Mouse (Mus musculus) CH12.LX (cell line): ENCODE measurements around the gene Nup133.

ENCODE experiments used
- CHD2 ChIP-seq: IDR thresholded peaks from 2 replicates; pipeline ENCODE4 v1.6.1; 2011; ENCODE audit warnings: low read length, improper control_type of control experiment
- CTCF ChIP-seq, 2 experiments: IDR thresholded peaks in 1 of 2; conservative IDR thresholded peaks in 1 of 2; 2 replicates each; pipeline ENCODE4 v1.5.1; 2011 to 2012; ENCODE audit warnings: low read depth in 2 of 2, low read length in 2 of 2, improper control_type of control experiment in 1 of 2, inconsistent platforms in 1 of 2, mild to moderate bottlenecking in 1 of 2, moderate library complexity in 1 of 2
- HCFC1 ChIP-seq: IDR thresholded peaks from 2 replicates; pipeline ENCODE4 v1.6.1; 2012; ENCODE audit warnings: low read depth, mild to moderate bottlenecking, inconsistent platforms, low read length, improper control_type of control experiment
- MAX ChIP-seq: IDR thresholded peaks from 2 replicates; pipeline ENCODE4 v1.6.1; 2011; ENCODE audit warnings: low read length, improper control_type of control experiment
- NRF1 ChIP-seq: IDR thresholded peaks from 2 replicates; pipeline ENCODE4 v1.6.1; 2014; ENCODE audit warnings: low read depth, mild to moderate bottlenecking, inconsistent platforms, low read length, improper control_type of control experiment, moderate library complexity
- PAX5 ChIP-seq: IDR thresholded peaks from 2 replicates; pipeline ENCODE4 v1.6.1; 2012; ENCODE audit warnings: low read length, inconsistent platforms, mixed read lengths
- POLR2A ChIP-seq: IDR thresholded peaks from 2 replicates; pipeline ENCODE4 v1.6.1; 2011; ENCODE audit warnings: low read depth, mild to moderate bottlenecking, improper control_type of control experiment, low read length
- ZNF384 ChIP-seq: IDR thresholded peaks from 2 replicates; pipeline ENCODE4 v1.6.1; 2012; ENCODE audit warnings: low read depth, low read length, improper control_type of control experiment, inconsistent platforms

DNA sequence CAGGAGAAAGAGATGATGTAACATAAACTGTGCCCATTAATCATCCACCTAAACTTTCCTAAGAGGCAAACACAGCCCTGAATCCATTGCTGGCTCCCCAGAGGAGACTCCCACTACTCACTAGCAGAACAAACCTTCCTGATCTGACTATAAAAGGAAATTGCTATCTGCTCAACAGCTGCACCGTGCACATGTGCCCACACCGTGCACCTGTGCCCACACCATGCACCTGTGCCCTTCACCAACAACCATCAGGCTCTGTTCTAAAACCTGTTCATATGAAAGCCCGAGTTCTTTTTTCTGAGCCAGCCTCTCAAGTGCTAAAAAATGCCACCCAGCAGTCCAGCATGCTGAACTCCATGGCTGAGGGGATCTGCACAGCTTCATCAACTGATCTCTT lies 34.4 kb downstream of the Nup133 start:
- TF ChIP-seq HCFC1 (no peak), NRF1 (no peak), ZNF384 (no peak), CTCF (conservative IDR thresholded peaks at IDR 0.05 in 1 of 2, IDR thresholded peaks at IDR 0.05 in 1 of 2; ENCODE audit: low read depth in 2 of 2, low read length in 2 of 2) (no peak), POLR2A (no peak), PAX5 (no peak), CHD2 (no peak), MAX (no peak)
